Mouse (Mus musculus) myocyte (in vitro differentiated cells): ENCODE results near the gene Pgs1. TPM values are rescaled to one million over a fixed set of nuclear protein-coding genes. Genes with fewer than 3 reads are reported as not detected.

Source experiments
- H3K27me3 ChIP-seq: one replicate; pipeline ENCODE4 v1.6.1; 2011; ENCODE audit not compliant: control insufficient read depth, insufficient read depth, insufficient read length
- H3K36me3 ChIP-seq: one replicate; pipeline ENCODE4 v1.6.1; 2011; ENCODE audit not compliant: control insufficient read depth, insufficient read depth
- H3K4me2 ChIP-seq: one replicate; pipeline ENCODE4 v1.6.1; 2011; ENCODE audit warnings: low read depth, control low read depth
- H3K4me3 ChIP-seq: one replicate; pipeline ENCODE4 v1.5.1; 2011; ENCODE audit warnings: mild to moderate bottlenecking, control low read depth, moderate library complexity
- H3K79me2 ChIP-seq: one replicate; pipeline ENCODE4 v1.6.1; 2011; ENCODE audit not compliant: control insufficient read depth, insufficient read depth
- H3ac ChIP-seq: one replicate; pipeline ENCODE4 v1.6.1; 2011; ENCODE audit not compliant: control insufficient read depth, insufficient read length
- CEBPB ChIP-seq: IDR thresholded peaks from 2 replicates; pipeline ENCODE4 v1.6.1; 2011; ENCODE audit warnings: mild to moderate bottlenecking, moderate library complexity; ENCODE audit not compliant: poor library complexity, insufficient read depth, severe bottlenecking
- E2F4 ChIP-seq: IDR thresholded peaks from one replicate; pipeline ENCODE4 v1.6.1; 2011; ENCODE audit warnings: mild to moderate bottlenecking, control low read depth, moderate library complexity; ENCODE audit not compliant: insufficient read depth
- MAX ChIP-seq: IDR thresholded peaks from one replicate; pipeline ENCODE4 v1.6.1; 2011; ENCODE audit warnings: low read depth, mild to moderate bottlenecking, control low read depth
- MYOD1 ChIP-seq, 3 experiments: IDR thresholded peaks; one replicate each; pipeline ENCODE4 v1.6.1; 2011; ENCODE audit warnings: control low read depth in 2 of 3, low read depth in 2 of 3, mild to moderate bottlenecking in 2 of 3, moderate library complexity in 1 of 3; ENCODE audit not compliant: insufficient read length in 2 of 3, control insufficient read depth in 1 of 3
- MYOG ChIP-seq, 3 experiments: IDR thresholded peaks; one replicate each; pipeline ENCODE4 v1.6.1; 2011; ENCODE audit warnings: control low read depth in 2 of 3, low read depth in 2 of 3, mild to moderate bottlenecking in 2 of 3; ENCODE audit not compliant: insufficient read length in 2 of 3, control insufficient read depth in 1 of 3, insufficient read depth in 1 of 3
- POLR2A ChIP-seq: IDR thresholded peaks from one replicate; pipeline ENCODE4 v1.6.1; 2011; ENCODE audit warnings: low read depth, mild to moderate bottlenecking, control low read depth, moderate library complexity; ENCODE audit not compliant: insufficient read length
- POLR2AphosphoS2 ChIP-seq: IDR thresholded peaks from one replicate; pipeline ENCODE4 v1.6.1; 2011; ENCODE audit warnings: low read depth, control low read depth; ENCODE audit not compliant: insufficient read length
- REST ChIP-seq: IDR thresholded peaks from one replicate; pipeline ENCODE4 v1.6.1; 2011; ENCODE audit warnings: mild to moderate bottlenecking, control low read depth, moderate library complexity; ENCODE audit not compliant: insufficient read depth, insufficient read length
- SRF ChIP-seq: IDR thresholded peaks from one replicate; pipeline ENCODE4 v1.6.1; 2011; ENCODE audit warnings: low read depth; ENCODE audit not compliant: control insufficient read depth, insufficient read length
- TCF12 ChIP-seq: IDR thresholded peaks from one replicate; pipeline ENCODE4 v1.6.1; 2011; ENCODE audit warnings: mild to moderate bottlenecking, control low read depth; ENCODE audit not compliant: poor library complexity, insufficient read depth, severe bottlenecking
- TCF3 ChIP-seq: IDR thresholded peaks from one replicate; pipeline ENCODE4 v1.6.1; 2011; ENCODE audit warnings: low read depth, control low read depth; ENCODE audit not compliant: insufficient read length
- USF1 ChIP-seq: IDR thresholded peaks from one replicate; pipeline ENCODE4 v1.6.1; 2011; ENCODE audit warnings: low read depth, mild to moderate bottlenecking, control low read depth, moderate library complexity
- polyA plus RNA-seq: library from polyadenylated mRNA; unstranded; fragments of >200 nt; fragmentation: generic; extraction: Trizol; gene quantifications from one replicate; pipeline ENCODE4 v1.2.1, GENCODE M21; 2012; ENCODE audit warnings: missing spikeins

Pgs1 gene
- polyA plus RNA-seq, 1 experiment: 61.6 TPM

DNA sequence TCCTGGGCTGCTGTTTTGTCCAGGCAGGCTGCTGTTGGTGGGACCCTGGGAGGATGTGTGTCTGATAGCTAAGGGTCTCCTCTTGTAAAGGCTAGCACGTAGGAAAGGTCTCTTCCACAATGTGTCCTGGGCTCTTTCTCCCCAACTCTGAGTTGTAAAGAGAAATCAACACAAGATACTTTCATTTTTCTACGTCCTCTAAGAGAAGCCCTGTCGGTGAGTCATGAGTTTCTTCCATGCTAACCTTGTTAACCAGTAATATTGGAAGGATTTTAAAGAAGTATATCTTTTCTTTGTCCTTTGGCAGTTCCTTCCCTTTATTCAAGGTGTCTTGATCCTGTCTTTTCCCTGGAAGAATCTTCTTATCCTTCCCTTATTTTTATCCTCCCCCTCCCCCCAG lies 9.6 kb downstream of the Pgs1 start:
- H3K4me2 ChIP-seq: peak overlapping the region; percentile 96
- H3K36me3 ChIP-seq: peaks cover under 1% of the 10 kb centered on the region
- H3K4me3 ChIP-seq: no peak overlapping the region
- H3K27me3 ChIP-seq: no peaks in the 10 kb centered on the region
- H3ac ChIP-seq: no peak overlapping the region
- TF ChIP-seq E2F4: no peak
- TF ChIP-seq POLR2A: no peak
- TF ChIP-seq MYOG (IDR thresholded peaks at IDR 0.05; ENCODE audit: control insufficient read depth in 1 of 3, insufficient read depth in 1 of 3, insufficient read length in 2 of 3, low read depth in 2 of 3): no peak
- TF ChIP-seq USF1: no peak
- TF ChIP-seq MAX: no peak
- no peak for TF ChIP-seq MYOD1 (IDR thresholded peaks at IDR 0.05; ENCODE audit: control insufficient read depth in 1 of 3, insufficient read length in 2 of 3, low read depth in 2 of 3)
- no peak for TF ChIP-seq CEBPB
- TF ChIP-seq TCF12: no peak
- TF ChIP-seq TCF3: no peak
- no peak for TF ChIP-seq REST
- no peak for TF ChIP-seq POLR2AphosphoS2
- TF ChIP-seq SRF: no peak
- H3K79me2 ChIP-seq: peaks cover 90% of the 10 kb centered on the region

DNA sequence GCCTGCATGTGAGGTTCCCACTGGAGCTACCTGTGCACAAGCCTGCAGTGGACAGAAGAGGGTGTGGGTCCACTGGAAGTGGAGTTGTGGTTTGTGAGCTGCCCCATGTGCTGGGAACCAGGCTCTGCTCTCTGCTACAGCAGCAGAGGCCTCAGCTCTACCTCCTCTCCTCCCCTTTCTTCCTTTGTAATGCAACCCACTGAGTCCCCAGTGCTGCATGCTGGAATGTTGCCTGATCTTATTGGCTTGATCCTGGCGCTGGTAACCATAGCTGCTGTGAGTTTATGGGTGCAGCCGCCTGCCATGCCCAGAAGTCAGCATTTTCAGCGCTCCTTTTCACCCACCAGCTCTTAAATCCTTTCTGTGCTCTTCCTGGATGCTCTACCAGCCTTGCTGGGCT lies 10.0 kb downstream of the Pgs1 start:
- peaks cover 4% of the 10 kb centered on the region for H3K36me3 ChIP-seq
- H3K79me2 ChIP-seq: peaks cover 86% of the 10 kb centered on the region
- H3K4me3 ChIP-seq: no peak overlapping the region
- peak overlapping the region; percentile 96 for H3K4me2 ChIP-seq
- TF ChIP-seq MYOD1 (IDR thresholded peaks at IDR 0.05; ENCODE audit: control insufficient read depth in 1 of 3, insufficient read length in 2 of 3, low read depth in 2 of 3): no peak
- no peak for TF ChIP-seq TCF12
- no peak for TF ChIP-seq MYOG (IDR thresholded peaks at IDR 0.05; ENCODE audit: control insufficient read depth in 1 of 3, insufficient read depth in 1 of 3, insufficient read length in 2 of 3, low read depth in 2 of 3)
- TF ChIP-seq POLR2AphosphoS2: no peak
- TF ChIP-seq MAX: no peak
- TF ChIP-seq TCF3: no peak
- TF ChIP-seq REST: no peak
- H3K27me3 ChIP-seq: no peaks in the 10 kb centered on the region
- H3ac ChIP-seq: no peak overlapping the region

DNA sequence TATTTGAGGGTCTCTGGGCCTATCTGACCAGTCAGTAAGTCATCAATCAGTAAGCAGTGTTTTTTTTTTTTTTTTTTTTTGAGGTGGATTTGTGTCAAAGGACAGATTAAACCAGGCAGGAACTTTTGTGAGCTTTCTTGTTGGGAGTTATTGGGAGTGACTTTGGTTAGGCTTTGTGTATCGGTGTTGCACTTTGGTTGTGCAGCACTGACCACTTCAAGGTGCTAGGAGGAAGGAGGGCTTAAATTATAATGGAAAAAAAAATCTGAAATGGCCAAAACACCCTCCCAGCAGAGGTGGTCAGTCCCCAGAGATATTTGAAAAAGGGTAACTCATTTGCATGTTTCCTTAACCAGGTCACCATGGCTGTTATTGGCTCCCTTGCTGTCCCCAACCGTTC lies 11.0 kb downstream of the Pgs1 start:
- Histone ChIP-seq H3K4me3 (no peak overlapping the region), H3K4me2 (no peak overlapping the region), H3K79me2 (peaks cover 82% of the 10 kb centered on the region), H3K36me3 (peaks cover 15% of the 10 kb centered on the region), H3K27me3 (no peaks in the 10 kb centered on the region), H3ac (no peak overlapping the region)
- TF ChIP-seq POLR2A (no peak), MAX (no peak), USF1 (no peak), MYOG (IDR thresholded peaks at IDR 0.05; ENCODE audit: control insufficient read depth in 1 of 3, insufficient read depth in 1 of 3, insufficient read length in 2 of 3, low read depth in 2 of 3) (no peak), E2F4 (no peak), CEBPB (no peak), SRF (no peak), MYOD1 (IDR thresholded peaks at IDR 0.05; ENCODE audit: control insufficient read depth in 1 of 3, insufficient read length in 2 of 3, low read depth in 2 of 3) (no peak), TCF3 (no peak), POLR2AphosphoS2 (no peak), TCF12 (no peak), REST (no peak)

DNA sequence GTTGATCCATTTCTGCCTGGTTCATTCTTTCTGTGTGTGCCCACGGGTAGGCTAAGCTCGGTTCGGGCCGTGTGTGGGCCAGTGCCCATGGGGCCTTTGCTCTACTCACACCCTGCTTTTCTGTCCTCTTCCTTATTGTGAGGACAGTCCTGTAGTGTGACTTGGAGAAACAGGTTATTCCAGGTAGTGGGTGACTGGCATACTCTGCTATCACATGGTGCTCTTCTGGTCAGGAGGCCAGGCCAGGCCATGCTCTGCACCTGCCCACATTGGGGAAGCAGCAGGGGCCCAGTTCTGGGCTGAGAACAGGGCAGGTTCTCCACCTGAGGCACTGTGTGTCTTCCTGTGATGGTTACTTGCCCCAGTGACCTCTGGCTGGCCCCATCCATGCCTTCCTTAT lies 12.3 kb downstream of the Pgs1 start:
- TF ChIP-seq MYOD1 (IDR thresholded peaks at IDR 0.05; ENCODE audit: control insufficient read depth in 1 of 3, insufficient read length in 2 of 3, low read depth in 2 of 3) (no peak), MAX (no peak), TCF3 (no peak), MYOG (IDR thresholded peaks at IDR 0.05; ENCODE audit: control insufficient read depth in 1 of 3, insufficient read depth in 1 of 3, insufficient read length in 2 of 3, low read depth in 2 of 3) (no peak), USF1 (no peak), CEBPB (no peak)
- peaks cover 23% of the 10 kb centered on the region for H3K36me3 ChIP-seq

DNA sequence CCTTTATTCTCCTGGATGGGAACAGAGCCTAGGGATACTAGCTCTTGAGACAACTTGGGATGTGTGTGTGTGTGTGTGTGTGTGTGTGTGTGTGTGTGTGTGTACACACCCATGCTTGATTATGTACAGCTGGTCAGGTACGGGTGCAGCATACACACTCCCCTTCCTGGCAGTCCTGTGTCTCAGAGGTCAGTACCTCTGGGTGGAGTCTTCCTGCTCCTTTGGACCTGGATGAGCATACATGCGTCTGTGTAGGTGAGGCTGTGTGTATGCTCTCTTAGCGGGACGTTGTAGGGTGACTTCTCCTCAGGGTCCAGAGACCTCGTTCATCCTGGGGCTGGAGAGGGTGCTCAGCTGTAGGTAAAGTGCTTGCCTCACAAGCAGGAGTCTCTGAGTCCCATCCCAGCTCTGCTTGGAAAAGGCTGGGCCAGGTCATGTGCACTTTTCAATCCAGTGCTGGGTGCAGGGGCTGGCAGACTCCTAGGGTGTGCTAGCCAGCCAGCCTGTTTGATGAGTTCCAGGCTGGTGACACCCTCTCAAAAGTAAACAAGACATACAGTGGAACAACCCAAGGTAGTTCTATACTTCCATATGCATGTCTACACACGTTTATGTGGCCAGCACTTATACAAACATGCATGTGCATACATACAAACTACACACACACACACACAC lies 13.3 kb downstream of the Pgs1 start:
- Histone ChIP-seq H3K36me3 (peaks cover 25% of the 10 kb centered on the region), H3K27me3 (no peaks in the 10 kb centered on the region), H3K4me2 (no peak overlapping the region), H3K4me3 (no peak overlapping the region), H3ac (no peak overlapping the region), H3K79me2 (peaks cover 59% of the 10 kb centered on the region)
- no peak for TF ChIP-seq MAX
- TF ChIP-seq E2F4: no peak
- no peak for TF ChIP-seq SRF
- no peak for TF ChIP-seq USF1
- no peak for TF ChIP-seq TCF3
- no peak for TF ChIP-seq MYOG (IDR thresholded peaks at IDR 0.05; ENCODE audit: control insufficient read depth in 1 of 3, insufficient read depth in 1 of 3, insufficient read length in 2 of 3, low read depth in 2 of 3)
- TF ChIP-seq POLR2AphosphoS2: no peak

More for the DNA sequence above, 12.3 kb downstream of the Pgs1 start:
- Histone ChIP-seq H3K79me2 (peaks cover 69% of the 10 kb centered on the region), H3K27me3 (no peaks in the 10 kb centered on the region), H3ac (no peak overlapping the region), H3K4me3 (no peak overlapping the region), H3K4me2 (no peak overlapping the region)
